Mouse (Mus musculus): ENCODE data around the gene Sv2b.

- no peak for TF ChIP-seq CTCF (IDR thresholded peaks at IDR 0.05; ENCODE audit: borderline replicate concordance, insufficient read depth, low read length)
- TF ChIP-seq POLR2A (IDR thresholded peaks at IDR 0.05; ENCODE audit: low read depth, low read length), result no peak
Observed at GRCm38 (mm10) chr7:75207965-75208644, 101.0 kb downstream of the Sv2b start.

All from embryonic fibroblast, embryonic 13.5 days (primary cell).